Mouse (Mus musculus) activated CD4-positive, CD25-positive, alpha-beta regulatory T cell, adult 4 months (primary cell): Measurements from ENCODE around the gene Cd247. TPM values are rescaled to one million over a fixed set of nuclear protein-coding genes. Genes with fewer than 3 reads are reported as not detected.

Experiments
- ATAC-seq: one replicate; pipeline ENCODE4 v1.8.0; 2017
- polyA plus RNA-seq, 2 experiments: library from polyadenylated mRNA; unstranded; fragments of 100-300 nt; shearing (Covaris generic); gene quantifications; one replicate each; pipeline ENCODE4 v1.2.1; 2017

The Cd247 gene
- polyA plus RNA-seq, 2 experiments from 2014 or later, result 370 TPM

- no peak for ATAC-seq
Measured at GRCm38 (mm10) chr1:165855759-165856545, 67.5 kb downstream of the Cd247 start.

DNA sequence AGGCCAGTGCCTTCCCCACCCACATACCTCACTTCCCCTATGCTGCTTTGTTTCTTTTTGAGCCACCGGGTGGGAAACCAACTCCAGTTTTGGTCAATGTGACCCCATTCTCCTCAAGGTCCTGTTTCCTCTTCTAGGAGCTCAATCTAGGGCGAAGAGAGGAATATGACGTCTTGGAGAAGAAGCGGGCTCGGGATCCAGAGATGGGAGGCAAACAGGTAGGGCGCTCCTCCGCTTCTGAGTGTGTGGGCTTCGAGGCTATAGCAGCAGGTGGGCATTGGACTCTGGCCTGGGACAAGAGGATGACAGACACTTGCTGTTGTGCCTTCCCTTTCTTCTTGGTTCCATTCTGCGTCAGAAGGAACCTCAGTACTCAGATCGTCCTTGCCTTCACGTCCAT lies 68.8 kb downstream of the Cd247 start:
- ATAC-seq, result no peak

DNA sequence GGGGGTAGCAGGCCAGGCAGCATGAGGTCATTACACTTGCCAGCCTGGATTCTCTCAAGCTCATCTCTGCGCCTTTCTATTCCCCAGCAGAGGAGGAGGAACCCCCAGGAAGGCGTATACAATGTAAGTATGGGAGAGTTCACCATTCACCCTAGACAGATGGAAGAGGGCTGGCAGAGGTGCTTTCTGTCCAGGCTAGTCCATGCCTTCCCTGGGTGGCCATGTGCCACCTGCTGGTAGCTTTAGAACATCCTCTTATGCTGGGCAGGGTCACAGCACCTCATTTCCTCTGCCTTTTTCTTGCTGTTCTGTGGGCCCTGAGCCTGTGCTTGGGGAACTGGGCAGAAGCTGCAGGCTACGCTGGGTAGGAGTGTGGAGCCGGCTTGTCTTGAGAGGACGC lies 69.9 kb downstream of the Cd247 start:
- ATAC-seq, result peak; percentile 26

DNA sequence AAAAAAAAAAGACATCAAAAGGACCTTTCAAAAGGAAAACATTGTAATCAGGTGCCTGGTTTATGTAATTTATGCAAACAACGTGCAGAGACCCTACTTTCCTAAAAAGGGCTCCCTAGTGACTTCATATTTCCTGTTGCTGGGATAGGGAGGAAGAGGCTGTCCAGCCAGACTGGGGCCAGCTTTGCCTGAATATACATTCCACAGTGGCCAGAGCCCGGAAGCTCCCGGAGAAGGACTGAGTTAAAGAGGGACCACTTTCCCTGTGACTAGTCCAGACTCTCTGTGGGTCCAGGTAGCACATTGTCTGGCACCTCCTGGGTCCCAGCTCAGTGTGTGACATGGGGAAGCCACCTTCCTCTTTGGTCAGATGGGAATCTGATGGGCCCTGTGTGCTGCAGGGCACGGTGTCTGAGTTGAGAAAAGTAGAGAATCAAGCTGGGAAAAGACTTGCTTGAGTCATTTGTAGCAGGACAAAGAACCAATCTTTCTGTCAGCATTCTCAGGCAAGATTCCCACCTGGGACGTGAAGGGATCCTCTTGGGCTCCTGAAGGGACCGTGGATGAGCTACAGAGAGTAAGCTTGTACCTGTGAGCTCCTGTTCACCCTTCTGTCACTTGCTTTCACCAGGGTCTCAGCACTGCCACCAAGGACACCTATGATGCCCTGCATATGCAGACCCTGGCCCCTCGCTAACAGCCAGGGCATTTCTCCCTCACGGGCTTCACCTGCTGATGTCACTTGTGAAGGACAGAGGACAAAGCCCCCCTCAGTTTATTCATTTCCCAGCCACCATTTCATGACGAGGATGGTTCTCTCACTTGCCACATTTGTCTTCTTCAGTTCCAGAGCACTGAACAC lies 72.1 kb downstream of the Cd247 start:
- no peak for ATAC-seq

- ATAC-seq, result no peak
Measured at GRCm38 (mm10) chr1:165861235-165861609, 72.7 kb downstream of the Cd247 start.

- no peak for ATAC-seq
Measured at GRCm38 (mm10) chr1:165862059-165862458, 73.6 kb downstream of the Cd247 start.

DNA sequence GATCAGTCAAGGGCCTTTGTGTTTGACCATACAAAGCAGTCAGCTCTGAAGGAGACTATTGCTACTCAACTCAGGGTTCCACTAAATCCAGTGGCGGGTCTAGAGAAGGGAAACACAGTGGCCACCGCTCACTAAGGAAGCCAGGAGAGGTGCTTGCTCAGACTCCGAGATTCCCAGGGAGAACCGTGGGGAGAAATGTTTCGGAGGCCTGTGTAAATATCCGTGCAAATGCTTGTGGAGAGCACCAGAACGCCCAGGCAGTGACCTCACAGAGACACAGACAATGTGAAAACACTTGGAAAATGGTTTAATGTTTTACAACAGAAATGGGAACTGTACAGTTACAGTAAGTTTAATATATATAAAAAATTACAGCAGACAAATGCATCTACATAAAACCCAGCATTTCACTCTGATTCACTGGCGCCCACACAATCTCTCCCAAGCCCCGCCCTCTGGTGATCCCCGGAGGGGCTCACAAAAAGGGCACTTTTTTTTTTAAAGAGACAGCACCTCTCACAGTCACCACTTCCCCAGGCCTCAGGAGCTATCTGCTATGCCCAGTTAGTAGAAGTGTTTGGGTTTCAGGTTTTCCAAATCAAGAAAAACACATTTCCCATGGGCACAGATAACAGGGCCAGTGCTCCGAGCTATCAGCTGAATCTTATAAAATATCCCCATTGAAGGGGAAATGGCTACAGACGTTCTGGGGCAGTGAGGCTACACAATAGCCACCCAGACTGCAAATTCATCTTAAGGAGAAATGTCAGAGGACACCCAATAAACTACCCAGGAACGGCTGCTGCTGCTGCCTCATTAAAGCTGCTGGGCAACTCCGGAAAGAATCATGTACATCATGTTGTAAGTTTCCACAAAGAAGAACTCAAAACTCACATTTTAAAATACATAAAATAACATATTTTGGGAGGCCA lies 76.6 kb downstream of the Cd247 start:
- ATAC-seq, result no peak

- no peak for ATAC-seq
Measured at GRCm38 (mm10) chr1:165866630-165867280, 78.3 kb downstream of the Cd247 start.

DNA sequence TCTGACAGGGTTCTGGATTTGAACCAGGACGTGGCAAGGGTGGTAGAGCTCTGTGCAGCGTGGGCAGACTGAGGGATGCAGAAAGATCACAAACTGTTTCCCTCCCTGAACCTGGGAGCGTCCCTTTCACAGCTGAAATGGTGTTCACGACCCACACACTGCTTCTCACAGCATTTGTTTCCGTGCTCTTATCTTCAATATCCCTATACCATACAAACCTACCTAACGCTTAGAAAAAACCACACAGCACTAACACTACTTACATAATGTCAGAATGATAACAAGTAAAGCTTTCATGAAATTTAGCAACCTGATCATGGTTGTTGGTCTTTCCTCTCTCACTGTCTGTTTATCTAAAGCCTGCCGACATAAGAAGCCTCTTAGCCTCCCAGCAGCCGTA lies 80.2 kb downstream of the Cd247 start:
- peak; percentile 46 for ATAC-seq

GRCm38 (mm10) chr1:165874645-165875044 lies 86.2 kb downstream of the Cd247 start:
- ATAC-seq, result no peak

DNA sequence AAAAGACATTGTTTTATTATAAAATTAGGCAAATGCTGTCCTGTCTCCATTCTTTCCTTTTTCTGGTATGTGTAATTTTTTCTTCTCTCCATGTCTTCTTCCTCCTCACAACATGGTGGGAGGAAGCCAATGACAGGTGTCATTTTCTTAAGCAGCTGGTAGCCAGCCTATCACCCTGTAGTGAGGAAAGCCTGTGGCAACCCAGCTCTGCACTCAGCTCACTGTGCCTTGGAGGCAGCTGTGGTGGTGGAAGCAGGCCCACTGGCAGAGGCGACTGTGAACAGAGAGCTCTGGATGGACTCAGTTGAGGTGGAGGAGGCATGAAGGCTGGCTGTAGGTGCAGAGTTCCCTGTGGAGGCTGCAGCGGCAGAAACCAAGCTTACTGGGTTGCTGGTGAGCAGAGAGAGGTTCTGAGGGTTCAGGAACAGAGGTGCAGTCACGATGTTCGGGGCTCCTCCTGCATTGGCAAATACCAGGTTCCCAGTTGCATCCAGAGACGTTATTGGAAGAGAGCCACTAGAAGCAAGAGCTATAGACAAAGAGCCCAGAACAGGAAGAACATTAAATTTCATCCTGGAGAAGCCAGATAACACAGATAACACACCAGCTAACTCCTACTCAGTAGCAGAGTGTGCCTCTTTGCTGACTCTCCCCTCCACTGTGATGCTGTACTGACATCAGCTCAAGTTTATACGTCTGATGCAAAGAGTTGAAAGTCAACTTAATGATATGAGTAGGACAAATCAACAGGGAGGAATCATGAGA lies 87.2 kb downstream of the Cd247 start:
- no peak for ATAC-seq

- ATAC-seq, result no peak
Measured at GRCm38 (mm10) chr1:165878751-165879150, 90.3 kb downstream of the Cd247 start.

DNA sequence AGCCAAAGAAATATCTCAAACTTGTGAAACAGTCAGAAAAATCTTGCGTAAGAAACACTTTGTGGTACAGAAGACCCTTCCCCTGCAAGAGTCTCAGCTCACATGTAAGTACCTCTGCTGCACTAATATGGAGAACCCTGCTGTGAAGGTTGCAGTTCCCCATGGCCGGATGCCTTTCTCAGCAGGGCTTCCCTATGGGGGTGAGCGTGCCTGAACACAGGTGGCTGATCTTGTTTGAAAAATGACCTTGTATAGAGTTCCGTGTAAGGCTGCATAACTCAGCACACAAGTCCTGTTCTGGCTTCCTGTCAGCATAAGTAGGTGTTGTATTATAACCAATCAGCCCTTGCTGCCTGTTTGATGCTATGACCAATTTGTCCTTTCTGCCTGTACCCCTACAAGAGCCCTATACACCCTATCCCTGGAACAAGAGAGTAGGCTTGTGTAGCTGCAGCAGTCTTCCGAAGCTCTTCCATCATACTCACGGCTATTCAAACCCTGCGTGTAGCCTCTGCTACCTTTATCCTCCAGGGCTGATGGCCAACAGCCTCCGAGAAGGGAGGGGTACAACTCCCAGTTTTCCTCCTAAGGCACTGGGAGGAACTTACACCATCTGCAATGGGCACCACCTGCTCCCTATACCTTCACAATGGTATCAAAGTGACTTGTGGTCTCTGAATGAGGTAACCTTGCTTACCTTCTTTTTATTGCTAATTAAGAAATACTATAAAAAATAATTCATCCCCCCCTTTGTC lies 93.8 kb downstream of the Cd247 start:
- ATAC-seq, result no peak

GRCm38 (mm10) chr1:165891686-165892085 lies 103.2 kb downstream of the Cd247 start:
- ATAC-seq, result peak; percentile 36

- ATAC-seq, result no peak
Measured at GRCm38 (mm10) chr1:165903596-165903995, 115.1 kb downstream of the Cd247 start.

DNA sequence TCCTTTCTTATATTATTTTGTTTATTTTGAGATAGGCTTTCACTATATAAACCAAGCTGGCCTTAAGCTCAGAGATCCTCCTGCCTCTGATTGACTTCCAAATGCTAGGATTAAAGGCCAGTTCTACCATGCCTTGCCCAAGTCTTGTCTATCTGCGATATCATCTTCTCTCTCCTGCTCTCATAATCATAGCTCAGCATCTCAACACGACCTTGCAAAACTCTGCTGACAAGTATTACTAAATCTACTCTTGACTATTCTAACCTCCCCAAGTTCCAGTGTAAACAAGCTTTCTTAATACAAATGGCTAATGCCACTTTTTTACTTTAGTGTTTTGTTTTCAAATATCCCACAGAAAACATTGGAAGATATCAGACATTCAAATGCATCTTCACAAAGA lies 119.7 kb downstream of the Cd247 start:
- no peak for ATAC-seq

- ATAC-seq, result no peak
Measured at GRCm38 (mm10) chr1:165908806-165909205, 120.3 kb downstream of the Cd247 start.

GRCm38 (mm10) chr1:165909471-165909870 lies 121.0 kb downstream of the Cd247 start:
- no peak for ATAC-seq

DNA sequence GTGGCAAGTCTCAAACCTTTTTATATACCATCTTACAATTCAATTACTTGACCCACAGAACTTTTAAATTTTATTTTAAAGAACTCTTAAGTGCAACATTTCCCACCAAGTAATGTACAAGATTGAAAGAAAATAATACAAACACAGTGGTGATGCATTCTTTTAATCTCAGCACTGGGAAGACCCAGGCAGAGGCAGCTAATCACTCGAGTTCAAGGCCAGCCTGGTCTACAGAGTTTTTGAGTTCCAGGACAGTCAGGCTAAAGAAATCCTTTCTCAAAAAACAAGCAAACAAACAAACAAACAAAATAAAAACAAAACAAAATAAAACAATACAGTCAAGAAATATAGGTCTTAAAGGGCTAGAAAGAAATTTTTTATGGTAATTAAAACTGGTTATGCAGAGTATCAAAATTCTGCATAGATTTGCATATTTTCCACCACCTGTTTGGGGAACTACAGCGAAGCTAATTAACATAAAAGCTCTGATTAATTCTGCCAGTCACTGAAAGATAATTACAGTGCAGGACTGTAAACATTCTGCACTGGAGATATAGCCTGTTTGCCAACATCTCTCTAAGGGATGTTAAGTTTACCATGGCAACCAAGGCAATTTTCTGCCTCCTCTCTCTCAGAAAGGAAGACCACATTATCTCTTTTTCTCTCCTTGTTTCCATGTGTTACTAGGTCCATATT lies 125.4 kb downstream of the Cd247 start:
- no peak for ATAC-seq

DNA sequence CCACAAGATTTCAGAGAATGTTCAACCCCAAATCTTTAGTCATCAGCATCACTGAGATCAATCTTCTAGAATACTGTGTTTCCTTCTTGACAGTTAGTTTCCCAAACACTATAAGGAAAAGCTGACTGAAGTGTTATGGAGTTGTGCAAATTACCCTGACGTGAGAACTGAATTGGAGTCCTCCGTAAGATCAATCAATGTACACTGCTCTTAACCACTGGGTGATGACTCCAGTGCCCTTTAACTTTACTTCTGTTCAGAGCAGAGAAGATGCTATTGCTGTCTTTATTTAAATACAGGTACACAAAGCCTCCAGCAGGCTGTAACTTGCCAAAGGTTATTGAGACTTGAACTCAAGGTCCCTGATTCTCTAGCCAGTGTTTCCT lies 125.9 kb downstream of the Cd247 start:
- no peak for ATAC-seq
